Mouse (Mus musculus): ENCODE measurements at regions not wholly inside any gene's neighbourhood (a gene's known extent, or its start where the extent isn't known, plus 50 kb on each side); places are given as distances from the start of the nearest gene placed in this dataset.

GRCm38 (mm10) chr8:79828763-79829542 is 117.3 kb downstream of the Anapc10 start:
- H3K36me3 ChIP-seq: no peaks in the 10 kb centered on the region
- no peak overlapping the region for H3K4me3 ChIP-seq
- 57% methylated on average over 8 of the region's 8 CpGs for WGBS
- no peak for DNase-seq (ENCODE audit: low spot score)
- H3K27ac ChIP-seq: no peak overlapping the region
- peaks cover 5% of the 10 kb centered on the region; the same call in 1 of the 2 replicates for H3K4me1 ChIP-seq
- H3K9me3 ChIP-seq (replicated peaks): no peaks in the 10 kb centered on the region
- H3K27me3 ChIP-seq (ENCODE audit: low read depth, poor library complexity, severe bottlenecking): no peaks in the 10 kb centered on the region

GRCm38 (mm10) chr8:79829543-79829890 is 117.9 kb downstream of the Anapc10 start:
- H3K4me1 ChIP-seq: peaks cover 5% of the 10 kb centered on the region; the same call in 1 of the 2 replicates
- no peak overlapping the region for H3K27ac ChIP-seq
- H3K9me3 ChIP-seq (replicated peaks): no peaks in the 10 kb centered on the region
- H3K36me3 ChIP-seq: no peaks in the 10 kb centered on the region
- DNase-seq (ENCODE audit: low spot score): peak; percentile 34
- H3K27me3 ChIP-seq (ENCODE audit: low read depth, poor library complexity, severe bottlenecking): no peaks in the 10 kb centered on the region
- 56% methylated on average over 11 of the region's 11 CpGs for WGBS
- H3K4me3 ChIP-seq: no peak overlapping the region

- H3K9me3 ChIP-seq (replicated peaks): no peaks in the 10 kb centered on the region
- H3K36me3 ChIP-seq: no peaks in the 10 kb centered on the region
- peaks cover 5% of the 10 kb centered on the region; the same call in 1 of the 2 replicates for H3K4me1 ChIP-seq
- WGBS: 71% methylated on average over 19 of the region's 19 CpGs
- H3K4me3 ChIP-seq: no peak overlapping the region
- H3K27ac ChIP-seq: no peak overlapping the region
- DNase-seq (ENCODE audit: low spot score): no peak
- H3K27me3 ChIP-seq (ENCODE audit: low read depth, poor library complexity, severe bottlenecking): no peaks in the 10 kb centered on the region
These were observed 118.5 kb downstream of the Anapc10 start for GRCm38 (mm10) chr8:79829941-79830633.

- no peaks in the 10 kb centered on the region for H3K36me3 ChIP-seq
- DNase-seq (ENCODE audit: low spot score): no peak
- no peaks in the 10 kb centered on the region for H3K9me3 ChIP-seq (replicated peaks)
- no peaks in the 10 kb centered on the region for H3K4me1 ChIP-seq
- WGBS: 93% methylated on average over 1 of the region's 1 CpGs
- H3K27me3 ChIP-seq (ENCODE audit: low read depth, poor library complexity, severe bottlenecking): no peaks in the 10 kb centered on the region
- no peak overlapping the region for H3K4me3 ChIP-seq
- H3K27ac ChIP-seq: no peak overlapping the region
These were observed 127.3 kb downstream of the Anapc10 start for GRCm38 (mm10) chr8:79838961-79839360.

- H3K4me1 ChIP-seq: no peaks in the 10 kb centered on the region
- no peaks in the 10 kb centered on the region for H3K36me3 ChIP-seq
- DNase-seq (ENCODE audit: low spot score): no peak
- H3K4me3 ChIP-seq: no peak overlapping the region
- WGBS: 88% methylated on average over 7 of the region's 7 CpGs
- H3K27ac ChIP-seq: no peak overlapping the region
- no peaks in the 10 kb centered on the region for H3K9me3 ChIP-seq (replicated peaks)
- H3K27me3 ChIP-seq (ENCODE audit: low read depth, poor library complexity, severe bottlenecking): no peaks in the 10 kb centered on the region
These were observed 138.4 kb downstream of the Anapc10 start for GRCm38 (mm10) chr8:79849982-79850514.

- Histone ChIP-seq H3K27me3 (ENCODE audit: low read depth, poor library complexity, severe bottlenecking) (no peaks in the 10 kb centered on the region), H3K4me3 (no peak overlapping the region), H3K36me3 (no peaks in the 10 kb centered on the region), H3K4me1 (no peaks in the 10 kb centered on the region), H3K27ac (no peak overlapping the region), H3K9me3 (replicated peaks) (no peaks in the 10 kb centered on the region)
- no peak for DNase-seq (ENCODE audit: low spot score)
- WGBS: 80% methylated on average over 6 of the region's 6 CpGs
These were observed 138.9 kb downstream of the Anapc10 start for GRCm38 (mm10) chr8:79850519-79850918.

- Histone ChIP-seq H3K27me3 (ENCODE audit: low read depth, poor library complexity, severe bottlenecking) (no peaks in the 10 kb centered on the region), H3K36me3 (no peaks in the 10 kb centered on the region), H3K4me3 (no peak overlapping the region), H3K27ac (no peak overlapping the region), H3K9me3 (replicated peaks) (no peaks in the 10 kb centered on the region), H3K4me1 (0 out of 2 replicates have a peak, but pooled peaks cover 5% of the 10 kb centered on the region)
- WGBS: 78% methylated on average over 7 of the region's 7 CpGs
- DNase-seq (ENCODE audit: low spot score): no peak
These were observed 160.9 kb downstream of the Anapc10 start for GRCm38 (mm10) chr8:79872416-79873077.

GRCm38 (mm10) chr8:79907971-79908370 is 149.8 kb downstream of the Hhip start:
- no peaks in the 10 kb centered on the region for H3K27me3 ChIP-seq (ENCODE audit: low read depth, poor library complexity, severe bottlenecking)
- no peaks in the 10 kb centered on the region for H3K9me3 ChIP-seq (replicated peaks)
- H3K4me1 ChIP-seq: no peaks in the 10 kb centered on the region
- H3K4me3 ChIP-seq: no peak overlapping the region
- DNase-seq (ENCODE audit: low spot score): no peak
- WGBS: 82% methylated on average over 6 of the region's 6 CpGs
- H3K27ac ChIP-seq: no peak overlapping the region
- H3K36me3 ChIP-seq: no peaks in the 10 kb centered on the region
